Mouse (Mus musculus) E14TG2a.4 (cell line): ENCODE data around the gene Tnip2.

ENCODE experiments used
- H3K27me3 ChIP-seq: 2 replicates; pipeline ENCODE4 v1.6.1; 2014; ENCODE audit warnings: low read length, control low read depth; ENCODE audit not compliant: insufficient read depth
- H3K36me3 ChIP-seq: 2 replicates; pipeline ENCODE4 v1.6.1; 2014; ENCODE audit warnings: low read length, control low read depth; ENCODE audit not compliant: insufficient read depth
- H3K4me1 ChIP-seq: replicated peaks from 2 replicates; pipeline ENCODE4 v1.6.1; 2014; ENCODE audit warnings: low read depth, low read length, control low read depth
- H3K4me3 ChIP-seq: replicated peaks from 2 replicates; pipeline ENCODE4 v1.5.1; 2014; ENCODE audit warnings: mild to moderate bottlenecking, low read length
- H3K9me3 ChIP-seq: 2 replicates; pipeline ENCODE4 v1.6.1; 2014; ENCODE audit warnings: low read length, control low read depth
- CTCF ChIP-seq: conservative IDR thresholded peaks from 2 replicates; pipeline ENCODE4 v1.5.1; 2014; ENCODE audit warnings: low read length
- NANOG ChIP-seq: IDR thresholded peaks from 2 replicates; pipeline ENCODE4 v1.6.1; 2014; ENCODE audit warnings: borderline replicate concordance, low read length, mixed read lengths
- POU5F1 ChIP-seq: IDR thresholded peaks from 2 replicates; pipeline ENCODE4 v1.6.1; 2014; ENCODE audit warnings: low read length, borderline replicate concordance

Gene Tnip2

GRCm38 (mm10) chr5:34466079-34466478 is 47.7 kb downstream of the Tnip2 start:
- H3K4me1 ChIP-seq: peaks cover 5% of the 10 kb centered on the region; the same call in 1 of the 2 replicates
- no peaks in the 10 kb centered on the region for H3K27me3 ChIP-seq
- TF ChIP-seq NANOG: no peak
- TF ChIP-seq POU5F1: no peak
- no peak for TF ChIP-seq CTCF

GRCm38 (mm10) chr5:34461841-34462240 is 52.0 kb downstream of the Tnip2 start:
- Histone ChIP-seq H3K9me3 (no peaks in the 10 kb centered on the region), H3K36me3 (peaks cover 97% of the 10 kb centered on the region), H3K27me3 (no peaks in the 10 kb centered on the region), H3K4me3 (no peak overlapping the region), H3K4me1 (peaks cover 6% of the 10 kb centered on the region; the same call in 1 of the 2 replicates)
- no peak for TF ChIP-seq NANOG
- no peak for TF ChIP-seq POU5F1
- TF ChIP-seq CTCF: no peak

More at GRCm38 (mm10) chr5:34466079-34466478, 47.7 kb downstream of the Tnip2 start:
- Histone ChIP-seq H3K9me3 (no peaks in the 10 kb centered on the region), H3K4me3 (no peak overlapping the region), H3K36me3 (peaks cover 77% of the 10 kb centered on the region)

GRCm38 (mm10) chr5:34461294-34461693 is 52.5 kb downstream of the Tnip2 start:
- Histone ChIP-seq H3K36me3 (peaks cover 96% of the 10 kb centered on the region), H3K4me1 (peaks cover 6% of the 10 kb centered on the region; the same call in 1 of the 2 replicates), H3K4me3 (no peak overlapping the region), H3K27me3 (no peaks in the 10 kb centered on the region), H3K9me3 (no peaks in the 10 kb centered on the region)
- no peak for TF ChIP-seq POU5F1
- TF ChIP-seq CTCF: no peak
- no peak for TF ChIP-seq NANOG

GRCm38 (mm10) chr5:34458994-34459393 is 54.8 kb downstream of the Tnip2 start:
- Histone ChIP-seq H3K36me3 (peaks cover 93% of the 10 kb centered on the region), H3K4me3 (no peak overlapping the region), H3K9me3 (no peaks in the 10 kb centered on the region), H3K27me3 (no peaks in the 10 kb centered on the region), H3K4me1 (peaks cover 6% of the 10 kb centered on the region; the same call in 1 of the 2 replicates)
- no peak for TF ChIP-seq CTCF
- TF ChIP-seq NANOG: no peak
- TF ChIP-seq POU5F1: no peak

- Histone ChIP-seq H3K4me3 (no peak overlapping the region), H3K9me3 (no peaks in the 10 kb centered on the region), H3K27me3 (no peaks in the 10 kb centered on the region), H3K4me1 (peaks cover 19% of the 10 kb centered on the region), H3K36me3 (peaks cover 73% of the 10 kb centered on the region)
- TF ChIP-seq CTCF (no peak), POU5F1 (no peak), NANOG (no peak)
These were observed 67.6 kb downstream of the Tnip2 start for GRCm38 (mm10) chr5:34446207-34446606.
